Comparison of ENCODE assay signal across 14 mouse cellular contexts in genomic region chr7:131042657-131043056, GRCm38 (mm10). TPM values are rescaled to one million over a fixed set of nuclear protein-coding genes. Genes with fewer than 3 reads are reported as not detected.
DNase-seq lines count a peak whose midpoint lies in the region; ATAC-seq and TF ChIP-seq lines count a peak whose summit lies in the region.
"Had no signal": no experiment of that assay in that cellular context is flagged by ENCODE, and none has a peak within 500 bp of the region (broad histone marks: within the 10 kb centered on the region; RNA-seq: fewer than 3 reads in every experiment).

No protein-coding gene starts in this region.

- 51% methylated on average over 1 of the region's 1 CpGs for WGBS in forebrain, postnatal 0 days
- WGBS in forebrain, embryonic 15.5 days: 76% methylated on average over 1 of the region's 1 CpGs
- WGBS in limb, embryonic 11.5 days: 58% methylated on average over 1 of the region's 1 CpGs
- 44% methylated on average over 1 of the region's 1 CpGs for WGBS in limb, embryonic 10.5 days

- H3K36me3 ChIP-seq in forebrain, postnatal 0 days (ENCODE audit: insufficient read depth): no peaks in the 10 kb centered on the region
- no peaks in the 10 kb centered on the region for H3K36me3 ChIP-seq in forebrain, embryonic 15.5 days
- no peaks in the 10 kb centered on the region for H3K36me3 ChIP-seq in limb, embryonic 11.5 days (ENCODE audit: control insufficient read depth, insufficient read depth, low read length)
- no peaks in the 10 kb centered on the region for H3K36me3 ChIP-seq in limb, embryonic 10.5 days
- H3K36me3 ChIP-seq: midbrain, embryonic 15.5 days had no signal

- no peaks in the 10 kb centered on the region for H3K9me3 ChIP-seq in forebrain, postnatal 0 days (ENCODE audit: low read length)
- no peaks in the 10 kb centered on the region for H3K9me3 ChIP-seq in forebrain, embryonic 15.5 days
- no peaks in the 10 kb centered on the region for H3K9me3 ChIP-seq in limb, embryonic 11.5 days (ENCODE audit: control insufficient read depth, low read length)
- H3K9me3 ChIP-seq in limb, embryonic 10.5 days (replicated peaks): no peaks in the 10 kb centered on the region
- H3K9me3 ChIP-seq: midbrain, embryonic 15.5 days had no signal

- H3K27me3 ChIP-seq in forebrain, postnatal 0 days (ENCODE audit: insufficient read depth, low read length): no peaks in the 10 kb centered on the region
- no peaks in the 10 kb centered on the region for H3K27me3 ChIP-seq in forebrain, embryonic 15.5 days
- no peaks in the 10 kb centered on the region for H3K27me3 ChIP-seq in limb, embryonic 11.5 days (ENCODE audit: control insufficient read depth, insufficient read depth, low read length)
- H3K27me3 ChIP-seq in limb, embryonic 10.5 days (ENCODE audit: low read depth, poor library complexity, severe bottlenecking): no peaks in the 10 kb centered on the region
- H3K27me3 ChIP-seq: midbrain, embryonic 15.5 days had no signal

- no peak for DNase-seq in forebrain, postnatal 0 days
- peak; percentile 26 for DNase-seq in limb, embryonic 11.5 days (ENCODE audit: low spot score)
- no peak for DNase-seq in limb, embryonic 10.5 days (ENCODE audit: low spot score)
- DNase-seq in NIH3T3 (ENCODE audit: low read depth): peak; percentile 55
- peak; percentile 29 for DNase-seq in lung, postnatal 36 days
- no peak for DNase-seq in c-Kit-positive CD71-positive TER-119-positive erythroid progenitor cells, embryonic 14.5 days (ENCODE audit: low spot score)
- DNase-seq in urinary bladder, postnatal 4 days (ENCODE audit: low spot score in 2 of 2): no peak
- DNase-seq: cerebellum, adult 8-10 months; heart, adult 11 months; kidney, adult 18-20 months; layer of hippocampus, postnatal 36 days had no signal

- no peak overlapping the region for H3K4me2 ChIP-seq in forebrain, postnatal 0 days (ENCODE audit: low read depth)
- H3K4me2 ChIP-seq in forebrain, embryonic 15.5 days (replicated peaks): no peak overlapping the region
- no peak overlapping the region for H3K4me2 ChIP-seq in limb, embryonic 11.5 days (ENCODE audit: low read depth, severe bottlenecking)
- H3K4me2 ChIP-seq: midbrain, embryonic 15.5 days had no signal

- H3K4me1 ChIP-seq in forebrain, postnatal 0 days (ENCODE audit: insufficient read depth): no peaks in the 10 kb centered on the region
- H3K4me1 ChIP-seq in forebrain, embryonic 15.5 days: no peaks in the 10 kb centered on the region
- no peaks in the 10 kb centered on the region for H3K4me1 ChIP-seq in limb, embryonic 11.5 days (ENCODE audit: control insufficient read depth, insufficient read depth, low read length)
- no peaks in the 10 kb centered on the region for H3K4me1 ChIP-seq in limb, embryonic 10.5 days
- H3K4me1 ChIP-seq: midbrain, embryonic 15.5 days had no signal

- H3K9ac ChIP-seq in forebrain, postnatal 0 days: no peak overlapping the region
- H3K9ac ChIP-seq in forebrain, embryonic 15.5 days (replicated peaks): no peak overlapping the region
- no peak overlapping the region for H3K9ac ChIP-seq in limb, embryonic 11.5 days (ENCODE audit: low read length)
- H3K9ac ChIP-seq: midbrain, embryonic 15.5 days had no signal

- no peak overlapping the region for H3K27ac ChIP-seq in forebrain, postnatal 0 days (ENCODE audit: low read depth, low read length)
- H3K27ac ChIP-seq in forebrain, embryonic 15.5 days (replicated peaks): no peak overlapping the region
- H3K27ac ChIP-seq in limb, embryonic 11.5 days (replicated peaks; ENCODE audit: low read depth, low read length): no peak overlapping the region
- H3K27ac ChIP-seq in limb, embryonic 10.5 days: no peak overlapping the region
- H3K27ac ChIP-seq: midbrain, embryonic 15.5 days had no signal

- H3K4me3 ChIP-seq in forebrain, postnatal 0 days (ENCODE audit: low read depth, low read length): no peak overlapping the region
- H3K4me3 ChIP-seq in forebrain, embryonic 15.5 days: no peak overlapping the region
- no peak overlapping the region for H3K4me3 ChIP-seq in limb, embryonic 11.5 days (ENCODE audit: low read depth, low read length)
- H3K4me3 ChIP-seq in limb, embryonic 10.5 days: no peak overlapping the region
- H3K4me3 ChIP-seq: midbrain, embryonic 15.5 days had no signal

- peak; percentile 33 for TF ChIP-seq CTCF in forebrain, postnatal 0 days (IDR thresholded peaks at IDR 0.05; ENCODE audit: low read depth)

- ATAC-seq in forebrain, postnatal 0 days: no peak
- ATAC-seq in forebrain, embryonic 15.5 days (replicated peaks): no peak
- ATAC-seq in limb, embryonic 11.5 days (ENCODE audit: insufficient number of reproducible peaks, low FRiP score, low TSS enrichment, low read depth): no peak
- ATAC-seq: CD4-positive, CD25-positive, alpha-beta regulatory T cell, adult 4 months; midbrain, embryonic 15.5 days had no signal

RNA-seq across cellular contexts. Expression of gene Dmbt1, which starts 10.8 kb away (rescaled TPM):
- total RNA-seq in forebrain, postnatal 0 days (2014; rRNA removed): not detected in 2 replicates
- not detected in 2 replicates for polyA plus RNA-seq in forebrain, postnatal 0 days (2015; fragmentation: Nextera tagmentation; extraction: Ambion mirVana)
- polyA plus RNA-seq in forebrain, embryonic 15.5 days (2015; fragmentation: Nextera tagmentation; extraction: Ambion mirVana): not detected in 2 replicates
- not detected in 2 replicates for polyA plus RNA-seq in limb, embryonic 11.5 days (2014; fragmentation: Nextera tagmentation; extraction: Ambion mirVana)
- not detected in 2 replicates for polyA plus RNA-seq in limb, embryonic 10.5 days (2016; fragmentation: Nextera tagmentation; extraction: Ambion mirVana)
- total RNA-seq: layer of hippocampus, postnatal 36 days had no signal
- polyA plus RNA-seq: CD4-positive, CD25-positive, alpha-beta regulatory T cell, adult 4 months had no signal

Comparison
In these comparisons a context has a peak if more than half of its experiments do, and no peak if none do; other contexts are left out.
1. DNase-seq: peak in limb, embryonic 11.5 days (single experiment), NIH3T3 (single experiment) and lung, postnatal 36 days (single experiment); none in forebrain, postnatal 0 days (single experiment), limb, embryonic 10.5 days (single experiment), c-Kit-positive CD71-positive TER-119-positive erythroid progenitor cells, embryonic 14.5 days (single experiment) and urinary bladder, postnatal 4 days (0 of 2).